Mouse (Mus musculus): ENCODE data around the gene Nanos3. TPM values are rescaled to one million over a fixed set of nuclear protein-coding genes. Genes with fewer than 3 reads are reported as not detected.

The Nanos3 gene
- polyA plus RNA-seq, 1 experiment from 2014 or later, result 3.3 TPM

GRCm38 (mm10) chr8:84200652-84201544 lies 15.9 kb upstream of the Nanos3 start:
- Histone ChIP-seq H3K4me2 (peak overlapping the region; percentile 97), H3K27me3 (no peaks in the 10 kb centered on the region), H3K27ac (peak overlapping the region; percentile 99), H3K4me3 (replicated peaks) (peak overlapping the region; percentile 63), H3K36me3 (peaks cover 14% of the 10 kb centered on the region), H3K9me3 (no peaks in the 10 kb centered on the region), H3K9ac (replicated peaks) (peak overlapping the region; percentile 81), H3K4me1 (replicated peaks) (peaks cover 61% of the 10 kb centered on the region)
- peak; percentile 7; the same call in 1 of the 2 replicates for ATAC-seq (ENCODE audit: insufficient number of reproducible peaks, insufficient read depth, low FRiP score, low TSS enrichment, low read depth)
- 3% methylated on average over 60 of the region's 70 CpGs for WGBS

- Histone ChIP-seq H3K36me3 (peaks cover 6% of the 10 kb centered on the region), H3K9me3 (no peaks in the 10 kb centered on the region), H3K4me3 (replicated peaks) (peak overlapping the region; percentile 63), H3K27ac (peak overlapping the region; percentile 99), H3K9ac (replicated peaks) (peak overlapping the region; percentile 81), H3K27me3 (no peaks in the 10 kb centered on the region), H3K4me2 (peak overlapping the region; percentile 97), H3K4me1 (replicated peaks) (peaks cover 61% of the 10 kb centered on the region)
- 23% methylated on average over 8 of the region's 8 CpGs for WGBS
- ATAC-seq (ENCODE audit: insufficient number of reproducible peaks, insufficient read depth, low FRiP score, low TSS enrichment, low read depth), result no peak
Measured at GRCm38 (mm10) chr8:84200126-84200555, 15.1 kb upstream of the Nanos3 start.

- peak overlapping the region; percentile 97 for H3K4me2 ChIP-seq
- H3K36me3 ChIP-seq, result peaks cover under 1% of the 10 kb centered on the region; the same call in 1 of the 2 replicates
- H3K9ac ChIP-seq (replicated peaks), result peak overlapping the region; percentile 81; the same call in 1 of the 2 replicates
- ATAC-seq (ENCODE audit: insufficient number of reproducible peaks, insufficient read depth, low FRiP score, low TSS enrichment, low read depth), result no peak
- 41% methylated on average over 11 of the region's 11 CpGs for WGBS
- H3K4me1 ChIP-seq (replicated peaks), result peaks cover 61% of the 10 kb centered on the region
- no peaks in the 10 kb centered on the region for H3K27me3 ChIP-seq
- peak overlapping the region; percentile 63 for H3K4me3 ChIP-seq (replicated peaks)
- no peaks in the 10 kb centered on the region for H3K9me3 ChIP-seq
- peak overlapping the region; percentile 99 for H3K27ac ChIP-seq
Measured at GRCm38 (mm10) chr8:84199348-84200125, 14.5 kb upstream of the Nanos3 start.

GRCm38 (mm10) chr8:84198871-84199270 lies 13.9 kb upstream of the Nanos3 start:
- Histone ChIP-seq H3K36me3 (no peaks in the 10 kb centered on the region), H3K4me2 (peak overlapping the region; percentile 97), H3K4me1 (replicated peaks) (peaks cover 57% of the 10 kb centered on the region), H3K4me3 (replicated peaks) (peak overlapping the region; percentile 54; the same call in 1 of the 2 replicates), H3K9ac (replicated peaks) (peak overlapping the region; percentile 74; the same call in 1 of the 2 replicates), H3K27ac (peak overlapping the region; percentile 99), H3K27me3 (no peaks in the 10 kb centered on the region), H3K9me3 (no peaks in the 10 kb centered on the region)
- ATAC-seq (ENCODE audit: insufficient number of reproducible peaks, insufficient read depth, low FRiP score, low TSS enrichment, low read depth), result no peak
- WGBS, result 22% methylated on average over 4 of the region's 4 CpGs

- Histone ChIP-seq H3K4me1 (replicated peaks) (peaks cover 56% of the 10 kb centered on the region), H3K9me3 (no peaks in the 10 kb centered on the region)
- 2% methylated on average over 30 of the region's 30 CpGs for WGBS
Measured at GRCm38 (mm10) chr8:84197922-84198774, 13.1 kb upstream of the Nanos3 start.

GRCm38 (mm10) chr8:84197141-84197921 lies 12.3 kb upstream of the Nanos3 start:
- peak overlapping the region; percentile 74 for H3K9ac ChIP-seq (replicated peaks)
- peak overlapping the region; percentile 71 for H3K4me2 ChIP-seq
- H3K9me3 ChIP-seq, result no peaks in the 10 kb centered on the region
- no peaks in the 10 kb centered on the region for H3K36me3 ChIP-seq
- peak overlapping the region; percentile 99 for H3K27ac ChIP-seq
- peaks cover 56% of the 10 kb centered on the region for H3K4me1 ChIP-seq (replicated peaks)
- WGBS, result 1% methylated on average over 43 of the region's 43 CpGs
- peak; percentile 33 for ATAC-seq (ENCODE audit: insufficient number of reproducible peaks, insufficient read depth, low FRiP score, low TSS enrichment, low read depth)
- no peaks in the 10 kb centered on the region for H3K27me3 ChIP-seq
- H3K4me3 ChIP-seq (replicated peaks), result peak overlapping the region; percentile 54

More at GRCm38 (mm10) chr8:84197922-84198774, 13.1 kb upstream of the Nanos3 start:
- Histone ChIP-seq H3K27ac (peak overlapping the region; percentile 99), H3K4me2 (peak overlapping the region; percentile 71), H3K9ac (replicated peaks) (peak overlapping the region; percentile 74), H3K27me3 (no peaks in the 10 kb centered on the region), H3K36me3 (no peaks in the 10 kb centered on the region), H3K4me3 (replicated peaks) (peak overlapping the region; percentile 54)
- ATAC-seq (ENCODE audit: insufficient number of reproducible peaks, insufficient read depth, low FRiP score, low TSS enrichment, low read depth), result peak; percentile 66

GRCm38 (mm10) chr8:84194224-84194743 lies 9.3 kb upstream of the Nanos3 start:
- Histone ChIP-seq H3K36me3 (no peaks in the 10 kb centered on the region), H3K27ac (no peak overlapping the region), H3K4me2 (no peak overlapping the region), H3K4me3 (replicated peaks) (no peak overlapping the region), H3K9ac (replicated peaks) (no peak overlapping the region), H3K9me3 (no peaks in the 10 kb centered on the region), H3K27me3 (no peaks in the 10 kb centered on the region), H3K4me1 (replicated peaks) (peaks cover 40% of the 10 kb centered on the region)
- WGBS, result 59% methylated on average over 3 of the region's 3 CpGs
- no peak for ATAC-seq (ENCODE audit: insufficient number of reproducible peaks, insufficient read depth, low FRiP score, low TSS enrichment, low read depth)

GRCm38 (mm10) chr8:84193566-84193965 lies 8.5 kb upstream of the Nanos3 start:
- WGBS, result 80% methylated on average over 5 of the region's 5 CpGs
- no peak for ATAC-seq (ENCODE audit: insufficient number of reproducible peaks, insufficient read depth, low FRiP score, low TSS enrichment, low read depth)
- Histone ChIP-seq H3K4me3 (replicated peaks) (no peak overlapping the region), H3K9me3 (no peaks in the 10 kb centered on the region), H3K4me1 (replicated peaks) (peaks cover 33% of the 10 kb centered on the region), H3K27me3 (no peaks in the 10 kb centered on the region), H3K4me2 (0 out of 2 replicates have a peak overlapping the region, but pooled peaks have one; percentile 55), H3K9ac (replicated peaks) (no peak overlapping the region), H3K27ac (peak overlapping the region; percentile 69; the same call in 1 of the 2 replicates), H3K36me3 (no peaks in the 10 kb centered on the region)

- H3K4me2 ChIP-seq, result peak overlapping the region; percentile 55
- peak overlapping the region; percentile 69; the same call in 1 of the 2 replicates for H3K27ac ChIP-seq
- H3K27me3 ChIP-seq, result no peaks in the 10 kb centered on the region
- peaks cover 29% of the 10 kb centered on the region for H3K4me1 ChIP-seq (replicated peaks)
- no peak overlapping the region for H3K9ac ChIP-seq (replicated peaks)
- no peak overlapping the region for H3K4me3 ChIP-seq (replicated peaks)
- no peaks in the 10 kb centered on the region for H3K36me3 ChIP-seq
- ATAC-seq (ENCODE audit: insufficient number of reproducible peaks, insufficient read depth, low FRiP score, low TSS enrichment, low read depth), result no peak
- 43% methylated on average over 4 of the region's 4 CpGs for WGBS
- H3K9me3 ChIP-seq, result no peaks in the 10 kb centered on the region
Measured at GRCm38 (mm10) chr8:84193161-84193560, 8.1 kb upstream of the Nanos3 start.
